Mouse (Mus musculus) gastrocnemius, postnatal 36 days (tissue): ENCODE results near the gene Zscan12. TPM values are rescaled to one million over a fixed set of nuclear protein-coding genes. Genes with fewer than 3 reads are reported as not detected.
"Not testable (repeated sequence)": the region's sequence is repeated elsewhere in the genome, so short reads cannot be mapped to it uniquely, and the experiment has no call there.

Source experiments
- DNase-seq, 2 experiments: peaks; one replicate each; pipeline ENCODE4 v3.0.0; 2022
- intact Hi-C: fragments of 180-260 bp; cut with DNase I; formaldehyde crosslinking; loops from one replicate; pipeline ENCODE4 v1.15.1; 2025
- long read RNA-seq, 2 experiments: library from polyadenylated mRNA; stranded (forward); transcript quantifications; one replicate each; pipeline ENCODE4 v2.0.0; 2021
- total RNA-seq, 2 experiments: library from RNA; stranded (reverse); gene quantifications; 2 replicates each; pipeline ENCODE4 v1.2.3; 2021

Gene Zscan12
- 1 to 10 TPM; 4.7 to 6.7 TPM for total RNA-seq
- long read RNA-seq, experiment 1, full-length matches to known transcripts: 1 of 3 reads
- long read RNA-seq, experiment 1, partial matches to known transcripts: 0 of 3 reads
- long read RNA-seq, experiment 1, other reads (novel, unspliced or antisense): 2 of 3 reads
- long read RNA-seq, experiment 2, full-length matches to known transcripts: 4 of 8 reads
- long read RNA-seq, experiment 2, partial matches to known transcripts: 1 of 8 reads
- long read RNA-seq, experiment 2, other reads (novel, unspliced or antisense): 3 of 8 reads

DNA sequence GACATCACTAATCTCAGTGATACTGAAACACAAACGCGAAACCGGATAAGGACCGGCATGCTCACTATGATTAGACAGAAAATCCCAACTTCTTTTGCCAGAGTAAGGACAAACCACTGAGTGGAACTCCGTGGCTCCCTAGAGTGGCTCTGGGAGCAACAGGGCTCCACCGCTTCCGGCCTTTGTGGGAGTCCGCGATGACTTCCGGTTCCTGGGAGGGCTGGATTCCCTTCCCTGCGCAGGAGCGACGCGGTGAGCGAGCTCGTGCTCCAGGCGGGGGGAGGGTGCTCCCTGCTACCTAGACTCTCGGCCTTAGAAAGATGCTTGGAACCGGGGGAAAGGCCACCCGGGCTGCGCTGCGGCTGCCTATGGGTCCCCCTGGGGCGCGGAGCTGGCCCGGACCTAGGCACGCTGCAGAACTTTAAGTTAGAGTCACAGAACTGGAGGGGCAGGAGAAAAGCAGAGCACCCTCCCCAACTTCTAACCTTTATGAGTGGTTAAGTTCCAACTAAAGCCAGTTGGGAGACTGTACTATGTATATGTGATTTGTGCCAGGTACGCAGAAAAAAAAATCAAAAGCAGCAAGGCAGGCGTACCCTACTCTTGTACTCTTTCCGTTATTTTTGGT, at the start of gene Zscan12:
Gene Zscan12, plus strand, starts transcription at position 200 of the 628 bp plus-strand sequence.
- DNase-seq: peak; percentile 74 to 86
- intact Hi-C loops: loop anchor here (5.0 to 10.0 kb wide), 2 partner anchors 92 to 170 kb away; partner anchors contain the start of genes Zkscan8 and Zscan26

DNA sequence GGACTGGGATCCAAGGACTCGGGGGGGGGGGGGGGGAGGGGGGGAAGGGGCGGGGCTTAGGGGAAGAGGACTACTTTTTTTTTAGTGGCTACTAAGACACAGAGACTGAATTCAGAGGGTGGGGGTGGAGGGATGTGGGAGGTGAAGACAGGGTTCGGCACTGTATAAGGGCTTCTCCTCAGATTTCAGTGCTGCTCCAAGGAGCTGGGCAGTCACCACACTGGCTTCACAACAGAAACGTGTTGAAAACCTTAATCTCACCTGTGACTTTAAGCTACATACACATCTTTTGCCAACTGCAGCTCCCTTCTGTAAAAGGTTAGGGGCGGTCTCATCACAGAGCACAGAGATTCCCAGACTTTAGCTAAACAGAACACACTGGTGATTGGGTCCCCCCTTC, 49.8 kb upstream of the Zscan12 start:
- no peak for DNase-seq
- intact Hi-C loops: no loop called here

- no peak for DNase-seq
- intact Hi-C loops: no loop called here
Observed at GRCm38 (mm10) chr13:21313903-21314302, 48.7 kb upstream of the Zscan12 start.

- intact Hi-C loops: loop anchor here (10.0 kb wide), 1 partner anchor 105 kb away; no protein-coding TSS in a partner anchor
- no peak for DNase-seq
Observed at GRCm38 (mm10) chr13:21320262-21320661, 42.4 kb upstream of the Zscan12 start.

DNA sequence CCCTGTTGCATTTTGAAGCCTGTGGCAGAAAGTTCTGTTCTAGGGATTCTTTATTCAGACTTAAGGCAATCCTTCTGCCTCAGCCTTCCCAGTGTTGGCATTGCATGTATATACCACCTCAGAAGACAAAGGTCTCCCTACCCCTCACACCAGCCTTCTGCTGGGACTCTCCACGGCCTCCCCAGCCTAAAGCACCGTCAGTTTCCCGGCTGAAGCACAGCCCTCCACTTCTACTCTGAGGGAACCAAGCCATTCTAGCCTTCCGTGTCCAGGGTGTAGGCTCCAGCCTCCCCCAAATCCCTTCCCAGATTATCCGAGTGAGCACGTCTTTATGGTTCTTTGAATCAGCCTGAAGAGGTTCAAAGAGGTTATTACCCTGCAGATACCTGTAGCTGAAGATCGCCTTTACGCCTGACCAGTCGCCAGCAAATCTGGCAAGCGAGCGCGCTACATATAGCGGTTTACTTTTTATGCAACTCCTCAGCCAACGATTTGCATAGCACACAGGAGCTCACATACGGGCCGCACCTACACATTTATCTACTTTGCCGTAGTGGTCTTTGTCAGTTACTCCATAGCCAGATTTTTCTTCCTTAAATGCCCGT, 40.6 kb upstream of the Zscan12 start:
- no peak for DNase-seq
- intact Hi-C loops: loop anchor here (10.0 kb wide), 1 partner anchor 107 kb away; no protein-coding TSS in a partner anchor

DNA sequence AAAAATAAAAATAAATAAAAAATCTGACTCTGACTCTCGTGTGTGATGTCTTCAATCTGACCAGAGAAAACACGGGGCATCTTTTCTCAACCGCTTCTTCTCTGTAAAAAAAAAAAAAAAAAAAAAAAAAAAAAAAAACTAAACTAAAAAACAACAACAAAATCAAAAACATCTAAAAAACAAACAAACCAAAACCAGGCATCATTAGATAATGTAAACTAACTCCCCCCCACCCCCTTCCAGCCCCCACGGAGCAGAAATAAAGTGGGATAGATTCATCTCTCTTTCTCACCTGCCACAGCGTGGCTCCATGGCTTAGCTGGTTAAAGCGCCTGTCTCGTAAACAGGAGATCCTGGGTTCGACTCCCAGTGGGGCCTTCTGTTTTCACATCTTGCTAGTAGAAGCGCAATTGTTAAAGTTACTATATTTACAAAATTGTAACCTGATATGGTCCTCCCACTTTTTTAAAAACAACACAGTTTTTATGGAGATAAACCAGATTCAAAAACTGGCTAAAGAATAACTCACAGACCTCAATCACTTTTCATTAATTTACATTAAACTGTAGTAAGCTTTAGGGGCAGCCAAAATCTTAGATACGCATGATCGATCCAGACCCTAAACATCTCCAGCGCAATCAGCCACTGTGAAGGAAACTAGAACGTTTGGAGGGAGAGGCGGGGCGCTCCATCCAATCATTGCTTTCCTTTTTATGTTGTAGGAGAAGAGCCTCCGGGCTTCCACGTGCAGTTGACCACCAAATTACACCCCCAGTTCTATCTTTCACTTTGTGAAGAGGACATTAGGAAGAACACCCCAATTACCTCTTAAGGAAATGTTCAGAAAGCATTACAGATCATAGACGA, 39.9 kb upstream of the Zscan12 start:
- DNase-seq: no peak

GRCm38 (mm10) chr13:21323405-21323804, 39.2 kb upstream of the Zscan12 start:
- intact Hi-C loops: loop anchor here (10.0 kb wide), 1 partner anchor 109 kb away; no protein-coding TSS in a partner anchor
- DNase-seq: no peak

More for the DNA sequence above, 39.9 kb upstream of the Zscan12 start:
- intact Hi-C loops: loop anchor here (10.0 kb wide), 1 partner anchor 108 kb away; no protein-coding TSS in a partner anchor

DNA sequence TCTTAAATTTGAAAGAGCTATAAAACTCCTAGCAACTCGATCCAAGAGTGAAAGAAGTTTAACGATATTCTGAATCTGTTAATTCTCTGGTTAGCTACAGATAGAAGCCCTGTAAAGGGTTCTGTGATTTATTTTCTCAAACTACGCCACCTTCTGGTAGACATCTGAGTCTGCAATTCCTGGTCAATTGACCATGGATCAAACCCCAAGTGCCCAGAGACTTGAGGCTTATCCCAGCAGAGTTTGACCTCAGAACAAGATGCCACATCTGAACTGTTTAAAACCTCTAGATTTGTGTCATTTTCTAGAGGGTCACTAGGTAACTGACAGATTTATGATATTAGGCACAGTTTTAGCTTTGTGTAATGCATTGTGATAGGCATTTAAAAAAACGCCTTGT, 36.4 kb upstream of the Zscan12 start:
- intact Hi-C loops: loop anchor here (10.0 kb wide), 1 partner anchor 111 kb away; no protein-coding TSS in a partner anchor
- no peak for DNase-seq

DNA sequence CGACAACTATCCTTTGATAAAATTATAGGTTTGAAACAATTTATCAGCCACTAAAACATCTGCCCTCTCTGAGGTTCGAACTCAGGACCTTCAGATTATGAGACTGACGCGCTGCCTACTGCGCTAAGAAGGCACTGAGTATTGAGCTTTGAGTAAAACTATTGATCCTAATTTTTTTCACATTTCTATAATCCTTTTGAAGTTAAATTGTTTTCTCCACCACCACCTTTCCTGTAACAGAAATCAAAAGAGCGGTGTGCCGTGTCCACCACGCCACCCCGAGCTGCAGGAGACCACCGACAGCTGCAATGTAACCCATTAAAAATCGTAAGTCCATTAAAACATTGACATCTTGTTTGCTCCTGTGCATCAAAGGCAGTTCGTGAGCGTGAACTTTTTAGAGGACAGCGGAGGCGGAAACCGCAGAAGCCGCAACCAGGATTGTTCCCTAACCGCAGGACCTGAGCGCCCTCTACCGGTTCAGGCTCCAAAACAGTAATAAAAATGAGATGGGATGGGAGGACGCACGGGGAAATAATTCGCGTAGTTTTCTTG, 35.9 kb upstream of the Zscan12 start:
- intact Hi-C loops: loop anchor here (10.0 kb wide), 1 partner anchor 112 kb away; no protein-coding TSS in a partner anchor
- peak; percentile 50 to 56 for DNase-seq

DNA sequence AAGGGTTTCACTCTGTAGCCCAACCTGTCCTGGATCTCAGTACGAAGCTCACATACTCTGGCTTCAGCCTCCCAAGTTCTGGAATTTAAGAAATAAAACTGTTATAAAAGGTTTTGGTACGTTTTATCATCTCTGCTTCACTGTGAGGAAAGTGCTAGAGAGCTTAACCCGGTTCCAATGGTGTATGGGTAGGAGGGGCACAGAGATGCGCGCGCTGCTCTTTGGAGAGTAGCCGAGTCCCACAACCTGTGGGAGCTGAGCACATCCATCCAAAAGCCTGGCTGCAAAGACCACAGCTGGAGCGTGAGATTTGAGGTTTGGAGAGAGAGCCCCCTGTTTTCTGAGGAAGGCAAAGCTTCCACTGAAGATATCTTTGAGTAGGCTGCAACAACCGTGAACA, 35.2 kb upstream of the Zscan12 start:
- intact Hi-C loops: loop anchor here (10.0 kb wide), 1 partner anchor 113 kb away; no protein-coding TSS in a partner anchor
- DNase-seq: no peak

- DNase-seq: no peak
- intact Hi-C loops: no loop called here
Observed at GRCm38 (mm10) chr13:21346610-21347009, 16.0 kb upstream of the Zscan12 start, which contains the start of gene Olfr1367. TSS of gene Olfr1367 (plus strand) at chr13:21346910.

GRCm38 (mm10) chr13:21350593-21350992, 12.0 kb upstream of the Zscan12 start:
- intact Hi-C loops: no loop called here
- DNase-seq: no peak

DNA sequence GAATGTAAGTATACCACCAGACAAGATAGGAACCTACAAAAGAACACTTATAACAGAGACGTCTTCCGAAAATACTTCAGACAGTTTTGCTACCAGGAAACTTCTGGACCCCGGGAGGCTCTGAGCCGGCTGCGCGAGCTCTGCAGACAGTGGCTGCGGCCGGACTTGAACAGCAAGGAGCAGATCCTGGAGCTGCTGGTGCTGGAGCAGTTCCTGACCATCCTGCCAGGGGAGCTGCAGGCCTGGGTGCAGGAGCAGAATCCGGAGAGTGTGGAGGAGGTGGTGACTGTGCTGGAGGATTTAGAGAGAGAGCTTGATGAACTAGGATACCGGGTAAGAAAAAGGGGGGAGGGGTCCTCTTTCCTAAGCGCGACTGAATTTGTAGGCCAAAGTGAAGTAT, 1.1 kb downstream of the Zscan12 start:
- intact Hi-C loops: loop anchor here (5.0 to 10.0 kb wide), 2 partner anchors 91 to 169 kb away; partner anchors contain the start of genes Zkscan8 and Zscan26

GRCm38 (mm10) chr13:21366635-21367034, 4.0 kb downstream of the Zscan12 start:
- DNase-seq: no peak
- intact Hi-C loops: loop anchor here (2.0 to 10.0 kb wide), 2 partner anchors 38 to 88 kb away; partner anchors contain the start of gene Zscan26

More for the DNA sequence above, 1.1 kb downstream of the Zscan12 start:
- DNase-seq: no peak

DNA sequence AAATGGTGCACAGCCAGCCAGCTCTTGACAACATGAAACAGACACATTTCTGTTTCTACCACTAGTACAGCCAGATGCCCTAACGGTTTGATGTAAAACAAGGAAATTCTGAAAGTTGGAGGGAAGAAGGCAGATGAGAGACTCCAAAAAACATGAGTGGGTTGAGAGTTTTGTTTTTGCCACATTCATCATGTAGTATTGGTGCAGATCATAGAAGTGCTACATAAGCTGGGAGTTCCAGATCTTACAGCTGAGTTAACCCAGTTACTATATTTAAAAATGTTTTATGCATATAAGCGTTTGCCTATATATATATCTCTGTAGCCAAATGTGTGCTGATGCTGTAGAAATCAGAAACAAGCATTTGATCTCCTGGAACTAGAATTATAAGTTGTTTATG, 10.1 kb downstream of the Zscan12 start:
- intact Hi-C loops: no loop called here
- no peak for DNase-seq

DNA sequence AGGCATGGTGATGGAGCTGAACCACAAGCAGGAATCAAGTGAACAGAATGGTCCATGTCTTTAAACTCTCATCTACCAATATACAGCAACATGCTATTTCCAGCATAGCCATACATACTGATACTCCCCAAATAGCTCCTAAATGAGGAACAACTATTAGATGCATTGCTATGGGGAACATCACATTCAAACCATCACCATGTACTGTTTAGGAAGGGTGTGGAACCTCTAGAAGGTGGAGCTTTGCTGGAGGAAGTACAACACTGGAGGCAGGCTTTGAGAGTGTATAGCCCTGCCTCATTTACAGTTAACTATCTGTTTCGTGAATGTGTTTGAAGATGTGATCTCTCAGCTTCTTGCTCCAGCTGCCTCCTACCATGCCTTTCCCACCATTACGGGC, 15.2 kb downstream of the Zscan12 start:
- intact Hi-C loops: no loop called here
- no peak for DNase-seq

- intact Hi-C loops: no loop called here
- DNase-seq: no peak
Observed at GRCm38 (mm10) chr13:21395211-21395610, 32.6 kb downstream of the Zscan12 start.

DNA sequence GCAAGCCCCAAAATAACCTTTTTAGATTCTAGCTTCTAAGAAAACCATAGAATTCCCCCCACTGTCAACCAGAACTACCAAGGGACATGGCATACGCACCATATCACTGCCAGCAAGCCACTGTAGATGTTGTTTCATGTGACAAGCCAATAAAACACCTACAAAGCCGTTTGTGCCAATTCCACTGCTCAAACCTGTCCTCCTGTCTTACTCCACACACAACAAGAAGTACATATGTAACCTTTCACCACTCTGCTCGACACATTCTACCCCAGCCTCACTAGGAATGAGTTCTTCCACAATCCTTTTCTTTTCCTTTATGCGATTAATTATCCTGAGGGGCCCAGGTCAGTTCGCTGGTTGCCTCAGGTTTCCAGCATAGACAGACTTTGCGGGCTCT, 33.0 kb downstream of the Zscan12 start:
- DNase-seq: no peak
- intact Hi-C loops: no loop called here

DNA sequence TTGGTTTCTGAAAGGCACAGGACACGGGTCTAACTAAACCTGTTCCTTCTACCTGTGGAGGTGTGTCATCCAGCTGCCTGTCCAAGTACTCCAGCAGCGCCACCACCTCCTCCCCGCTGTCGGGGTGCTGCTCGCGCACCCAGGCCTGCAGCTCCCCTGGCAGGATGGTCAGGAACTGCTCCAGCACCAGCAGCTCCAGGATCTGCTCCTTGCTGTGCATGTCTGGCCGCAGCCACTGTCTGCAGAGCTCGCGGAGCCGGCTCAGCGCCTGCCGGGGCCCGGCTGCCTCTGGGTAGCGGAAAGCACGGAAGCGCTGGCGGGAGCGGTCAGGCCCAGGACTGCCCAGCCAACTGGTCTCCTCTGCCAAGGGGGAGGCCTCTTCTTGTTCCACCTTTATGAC, 33.4 kb downstream of the Zscan12 start:
- intact Hi-C loops: not testable (repeated sequence)
- DNase-seq: peak in 1 of 2 experiments; percentile 19

DNA sequence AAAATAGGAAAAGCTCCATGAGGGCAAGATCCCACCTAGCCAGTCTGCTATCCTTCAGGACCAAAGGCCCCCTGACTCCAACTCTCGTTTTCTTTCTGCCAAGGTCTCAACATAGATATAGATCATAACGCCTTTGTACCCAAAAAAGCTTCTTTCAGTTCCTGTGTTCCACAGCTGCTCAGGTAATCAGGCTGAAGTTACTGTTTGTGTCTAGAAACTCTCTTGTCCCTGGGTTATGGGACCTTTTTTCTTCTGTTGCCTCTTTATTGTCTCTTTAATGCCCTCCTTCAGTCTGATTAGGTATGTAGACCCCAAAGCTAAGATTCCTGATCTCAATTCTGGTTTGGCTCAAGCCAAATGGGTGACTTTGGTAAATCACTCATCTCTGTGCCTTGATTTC, 34.9 kb downstream of the Zscan12 start:
- intact Hi-C loops: no loop called here
- no peak for DNase-seq
